Mouse (Mus musculus) lung, adult 18-20 months (tissue): ENCODE results near the gene Olfr340.
"Not testable (repeated sequence)": the region's sequence is repeated elsewhere in the genome, so short reads cannot be mapped to it uniquely, and the experiment has no call there.

Experiments
- DNase-seq, 2 experiments: peaks; one replicate each; pipeline ENCODE4 v3.0.0; 2022; ENCODE audit warnings: mixed read lengths in 2 of 2

Olfr340 gene

GRCm38 (mm10) chr2:36452287-36452686, at the start of gene Olfr340:
Gene Olfr340 (plus strand): TSS chr2:36452587.
- DNase-seq = no peak

- not testable (repeated sequence) for DNase-seq
Observed at GRCm38 (mm10) chr2:36415174-36415573, 37.2 kb upstream of the Olfr340 start.

GRCm38 (mm10) chr2:36415591-36415990, 36.8 kb upstream of the Olfr340 start:
- DNase-seq = not testable (repeated sequence)

- DNase-seq = no peak
Observed at GRCm38 (mm10) chr2:36418647-36419046, 33.7 kb upstream of the Olfr340 start, which contains the start of gene Olfr339. Gene Olfr339 (plus strand): TSS chr2:36418947.

- no peak for DNase-seq
Observed at GRCm38 (mm10) chr2:36473634-36474033, 21.2 kb downstream of the Olfr340 start.

- no peak for DNase-seq
Observed at GRCm38 (mm10) chr2:36482368-36482767, 30.0 kb downstream of the Olfr340 start, which contains the start of gene Olfr341. Gene Olfr341 (minus strand): TSS chr2:36482468.
